Mouse (Mus musculus): ENCODE data around the gene Muc1. TPM values are rescaled to one million over a fixed set of nuclear protein-coding genes. Genes with fewer than 3 reads are reported as not detected.
A peak's percentile ranks its signal among the peaks of the same experiment; 100 is the strongest.
"Not testable (repeated sequence)": the region's sequence is repeated elsewhere in the genome, so short reads cannot be mapped to it uniquely, and the experiment has no call there.

The Muc1 gene
- total RNA-seq, 2 experiments from 2014 or later = 0.40 to 2.1 TPM

DNA sequence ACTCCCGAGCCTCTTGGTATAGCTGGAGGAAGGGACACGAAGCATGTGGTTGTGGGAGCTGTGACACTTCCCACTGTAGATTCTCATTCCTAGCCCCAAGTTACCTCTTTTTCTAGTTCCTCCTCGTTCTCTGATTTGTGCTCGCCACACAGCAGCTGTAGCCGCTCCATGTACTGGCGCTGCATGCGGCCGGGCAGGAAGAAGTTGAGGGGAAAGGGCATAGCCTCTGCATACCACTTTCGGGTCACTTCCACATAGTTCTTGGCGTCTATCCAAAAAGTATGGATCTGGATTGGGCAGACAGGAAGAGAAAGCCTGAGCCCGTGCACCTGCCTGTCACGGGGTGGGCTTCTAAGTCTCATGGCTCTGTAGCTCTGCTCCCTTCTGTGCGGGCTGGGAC, 18.7 kb upstream of the Muc1 start:
- no peak for DNase-seq

DNA sequence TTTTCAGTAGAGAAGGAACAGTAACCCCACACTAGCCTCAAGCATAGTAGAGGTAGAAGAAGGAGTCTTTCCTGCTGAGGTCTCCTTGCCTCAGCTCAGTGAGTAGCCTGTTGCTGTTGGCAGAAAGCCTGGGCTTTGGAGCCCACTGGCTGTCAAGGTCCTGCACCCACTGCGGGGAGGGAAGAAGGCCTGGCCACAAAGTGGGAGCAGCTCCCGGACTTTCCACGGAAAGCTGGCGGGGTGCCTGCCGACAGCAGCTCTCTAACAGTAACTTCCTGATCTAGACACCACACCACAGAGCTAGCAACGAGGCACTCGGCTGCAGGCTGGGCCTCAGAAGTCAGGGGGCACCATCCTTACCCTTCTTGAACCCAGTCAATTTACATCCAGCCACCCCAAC, 18.1 kb upstream of the Muc1 start:
- peak in 1 of 2 experiments; percentile 50 for DNase-seq

DNA sequence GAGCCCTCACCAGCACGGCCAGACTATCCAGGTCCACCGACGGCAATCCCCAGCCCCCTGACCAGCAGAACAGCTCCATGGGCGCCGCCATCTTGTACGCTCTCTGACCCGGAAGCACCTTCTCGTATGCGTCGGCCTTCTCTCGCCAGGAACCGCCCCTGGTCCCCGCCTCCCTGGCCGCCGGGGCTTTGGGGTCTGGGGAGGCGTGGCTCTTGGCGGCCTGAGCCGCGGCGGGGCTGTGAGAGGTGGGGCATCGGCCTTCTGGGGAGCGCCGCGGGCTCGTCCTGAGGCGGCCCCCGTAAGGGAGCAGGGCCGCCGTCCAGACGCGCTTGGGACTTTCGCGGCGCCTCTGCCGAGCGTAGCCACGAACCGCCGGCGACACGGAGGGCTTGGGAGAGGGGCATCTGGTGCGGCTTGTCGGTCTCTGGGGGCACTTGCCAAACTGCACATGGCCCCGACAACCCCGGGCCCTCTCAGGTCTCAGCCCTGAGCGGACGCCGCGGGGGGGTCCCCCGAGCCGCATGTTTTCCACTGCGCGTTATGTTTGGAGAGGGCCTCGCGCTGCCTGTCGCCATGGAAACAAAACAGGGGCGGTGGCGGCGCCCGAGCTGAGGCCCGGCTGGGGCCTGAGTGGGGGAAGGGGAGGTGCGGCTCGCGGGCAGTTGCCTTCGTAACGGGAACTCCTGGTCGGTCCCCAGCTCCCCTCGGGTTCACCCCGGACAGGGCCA, 14.9 kb upstream of the Muc1 start:
- DNase-seq = peak; percentile 96 to 97

DNA sequence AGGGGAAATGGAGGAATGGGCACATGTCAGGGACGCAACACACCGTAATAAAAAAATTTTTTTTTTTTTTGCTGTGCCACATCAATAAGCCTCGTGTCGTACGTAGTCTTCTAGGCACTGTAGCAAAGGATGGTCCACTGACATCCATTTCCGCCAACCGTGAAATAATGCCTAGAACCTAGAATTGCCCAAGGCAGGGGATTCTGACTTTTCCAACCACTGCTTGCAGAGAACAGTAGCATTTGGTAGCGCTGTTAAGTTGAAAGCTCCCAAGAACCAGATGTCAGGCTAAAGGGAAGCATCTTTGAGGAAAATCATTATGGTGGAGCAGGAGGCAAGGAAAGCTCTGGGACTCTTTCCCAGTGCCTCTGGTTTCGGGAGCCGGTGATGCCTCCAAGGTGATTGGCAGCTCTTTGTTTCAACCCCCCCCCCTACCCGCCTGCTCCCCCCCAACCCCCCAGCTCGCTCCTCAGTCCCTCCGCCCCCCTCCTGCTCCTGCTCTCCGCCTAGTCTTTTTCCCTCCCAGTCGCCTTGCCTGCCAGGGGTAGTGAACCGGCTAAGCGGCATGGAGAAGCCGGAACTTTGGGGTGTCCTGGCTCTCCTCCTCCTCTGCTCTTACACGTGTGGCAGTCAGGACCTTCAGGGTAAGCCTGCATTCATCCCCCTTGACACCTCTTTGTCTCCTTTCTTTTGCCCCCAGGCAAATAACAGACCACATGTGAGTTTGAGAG, 14.0 kb upstream of the Muc1 start, which contains the start of gene Thbs3:
Gene Thbs3, plus strand, starts transcription at position 500 of the 731 bp plus-strand sequence.
- peak; percentile 49 to 58 for DNase-seq

DNA sequence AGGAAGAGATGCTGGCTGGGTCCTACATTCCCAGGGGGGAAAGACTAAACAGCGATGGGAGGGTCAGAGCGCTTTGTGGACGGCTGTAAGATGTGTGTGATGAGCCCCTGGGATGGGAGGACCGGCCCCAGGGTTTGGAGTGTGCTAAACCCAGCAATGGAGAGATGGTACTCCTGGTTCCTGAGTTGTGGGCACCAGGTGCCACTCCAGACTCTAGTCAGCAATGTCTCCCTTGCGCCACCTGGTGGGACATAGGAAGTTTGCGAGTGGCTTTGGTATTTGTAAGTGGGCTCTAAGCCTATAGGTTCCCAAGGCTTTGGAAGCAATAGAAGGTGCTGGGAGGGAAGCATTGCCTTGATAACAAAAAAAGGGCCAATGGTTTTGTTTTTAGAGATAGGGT, 13.0 kb upstream of the Muc1 start:
- DNase-seq = peak; percentile 80 to 91

DNA sequence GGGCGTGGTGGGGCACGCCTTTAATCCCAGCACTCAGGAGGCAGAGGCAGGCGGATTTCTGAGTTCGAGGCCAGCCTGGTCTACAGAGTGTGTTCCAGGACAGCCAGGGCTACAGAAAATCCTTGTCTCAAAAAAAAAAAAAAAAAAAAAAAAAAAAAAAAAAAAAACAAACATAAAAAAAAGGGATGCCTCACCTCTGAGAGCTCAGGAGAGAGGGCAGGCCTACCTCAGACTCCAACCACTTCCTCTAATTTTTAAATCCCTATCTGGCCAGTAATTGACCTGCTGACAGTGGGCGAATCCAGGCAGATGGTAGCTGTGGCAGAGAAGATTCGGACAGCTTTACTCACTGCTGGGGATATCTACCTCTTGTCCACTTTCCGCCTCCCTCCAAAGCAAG, 12.4 kb upstream of the Muc1 start:
- not testable (repeated sequence) for DNase-seq

DNA sequence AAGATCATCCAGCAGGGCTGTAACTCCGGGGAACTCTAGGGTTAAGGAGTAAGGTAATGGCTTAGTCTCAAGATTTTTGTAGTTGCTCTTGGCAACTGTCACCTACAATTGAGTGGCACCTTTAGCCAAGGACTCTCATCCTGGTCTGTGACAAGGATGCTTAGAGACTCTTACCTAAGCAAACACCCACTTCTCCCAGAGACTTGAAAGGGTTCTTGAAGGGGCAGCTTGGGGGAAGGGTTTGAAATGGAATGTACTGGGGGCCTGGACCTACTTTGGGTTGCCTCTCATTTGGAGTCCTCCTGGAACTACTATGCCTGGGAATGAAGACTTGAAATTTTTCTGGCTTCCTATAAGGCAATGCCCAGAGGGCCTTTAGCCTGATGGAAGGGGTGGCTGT, 10.6 kb upstream of the Muc1 start:
- DNase-seq = no peak

DNA sequence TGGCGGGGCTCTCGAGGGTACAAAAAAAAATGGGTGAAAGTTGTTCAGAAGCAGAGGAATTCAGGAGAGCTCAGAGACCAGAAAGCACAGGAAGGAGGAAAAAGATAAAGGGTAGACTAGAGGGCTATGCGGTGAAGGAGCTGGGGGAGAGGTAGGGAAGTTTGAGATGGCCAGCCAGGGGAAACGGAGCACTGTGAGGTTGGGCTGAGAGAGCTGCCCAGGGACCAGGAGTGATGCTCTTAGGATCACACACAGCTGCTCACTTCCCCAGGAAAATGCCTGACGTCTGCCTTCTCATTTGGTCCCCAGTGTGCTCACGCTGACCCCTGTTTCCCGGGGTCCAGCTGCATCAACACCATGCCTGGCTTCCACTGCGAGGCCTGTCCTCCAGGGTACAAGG, 9.3 kb upstream of the Muc1 start:
- DNase-seq = no peak

DNA sequence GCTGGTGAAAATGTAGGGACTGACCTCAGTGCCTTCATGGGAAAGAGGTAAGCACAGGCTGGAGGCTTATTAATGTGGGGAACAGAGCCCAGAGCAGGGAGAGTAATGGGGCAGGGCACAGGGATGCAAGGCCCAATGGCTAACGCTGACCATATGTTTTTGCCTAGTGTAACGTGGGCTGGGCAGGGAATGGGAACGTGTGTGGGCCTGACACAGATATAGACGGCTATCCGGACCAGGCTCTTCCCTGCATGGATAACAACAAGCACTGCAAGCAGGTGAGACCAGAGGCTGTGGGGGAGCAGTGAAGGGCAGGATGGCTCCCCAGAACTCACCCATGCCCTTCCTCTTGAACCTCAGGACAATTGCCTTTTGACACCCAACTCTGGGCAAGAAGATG, 7.7 kb upstream of the Muc1 start:
- DNase-seq = no peak

DNA sequence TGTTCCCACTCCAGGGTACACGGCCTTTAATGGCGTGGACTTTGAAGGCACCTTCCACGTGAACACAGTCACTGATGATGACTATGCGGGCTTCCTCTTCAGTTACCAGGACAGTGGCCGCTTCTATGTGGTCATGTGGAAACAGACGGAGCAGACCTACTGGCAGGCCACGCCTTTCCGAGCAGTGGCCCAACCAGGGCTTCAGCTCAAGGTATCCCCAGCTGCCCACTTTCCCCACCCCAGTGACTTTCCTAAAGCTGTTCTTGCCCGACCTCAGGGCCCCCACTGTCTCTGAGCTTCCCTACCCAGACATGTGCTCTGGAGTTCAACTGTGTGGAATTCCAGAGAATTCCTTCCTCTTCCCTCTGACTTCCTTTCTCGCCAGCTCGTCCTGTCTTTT, 4.1 kb upstream of the Muc1 start:
- no peak for DNase-seq

DNA sequence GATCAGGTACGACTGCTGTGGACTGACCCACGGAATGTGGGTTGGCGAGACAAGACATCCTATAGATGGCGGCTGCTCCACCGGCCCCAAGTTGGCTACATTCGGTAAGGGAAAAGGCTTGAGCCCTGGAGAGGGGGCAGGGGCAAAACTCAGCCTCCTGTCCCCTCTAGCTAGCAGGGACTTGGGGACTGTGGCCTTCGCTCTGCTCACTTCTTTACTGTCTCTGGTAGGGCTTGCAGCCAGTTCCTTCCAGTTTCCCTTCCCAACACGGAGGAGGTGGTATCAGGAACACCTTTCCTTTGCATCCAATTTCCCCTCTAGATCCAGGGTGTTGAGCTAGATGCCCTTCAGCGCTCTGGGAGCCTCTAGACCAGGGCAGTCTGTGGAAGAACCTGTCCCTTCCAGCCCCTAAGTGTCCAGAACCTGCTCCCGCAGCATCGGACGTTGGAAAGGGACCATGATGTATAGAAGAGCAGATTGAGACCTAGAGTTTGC, 3.5 kb upstream of the Muc1 start:
- no peak for DNase-seq

DNA sequence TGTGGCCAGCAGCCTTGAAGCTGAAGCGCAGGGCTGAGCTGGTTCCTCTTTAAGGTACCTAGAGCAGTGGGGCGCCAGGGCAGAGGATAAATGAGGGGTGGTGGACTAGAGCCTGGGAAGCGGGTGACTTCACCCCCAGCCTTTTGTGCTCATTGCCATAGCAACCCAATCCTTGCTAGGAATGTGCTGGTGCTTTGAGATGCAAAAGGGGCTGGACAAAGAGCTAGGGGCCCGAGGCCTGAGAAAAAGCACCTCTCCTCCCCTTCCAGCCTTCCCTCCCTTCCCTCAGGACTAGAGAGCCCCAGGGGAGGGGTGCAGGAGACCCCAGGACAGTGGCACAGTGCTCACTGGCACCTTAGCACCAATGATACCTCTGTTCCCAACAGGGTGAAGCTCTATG, 2.9 kb upstream of the Muc1 start:
- no peak for DNase-seq

DNA sequence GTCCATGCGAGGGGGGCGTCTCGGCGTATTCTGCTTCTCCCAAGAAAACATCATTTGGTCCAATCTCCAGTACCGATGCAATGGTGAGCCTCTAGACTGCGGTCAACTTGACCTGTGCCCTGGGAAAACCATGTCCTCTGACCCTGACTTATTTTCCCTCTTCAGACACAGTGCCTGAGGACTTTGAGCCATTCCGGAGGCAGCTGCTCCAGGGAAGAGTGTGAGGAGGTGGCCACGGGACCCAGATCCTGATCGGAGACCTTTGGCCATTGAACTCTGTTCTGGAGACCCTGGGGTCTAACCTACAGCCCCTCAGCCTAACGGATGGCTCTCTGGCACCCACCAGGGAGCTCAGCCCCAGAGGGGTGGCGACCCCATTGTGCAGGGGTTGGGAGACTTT, 2.5 kb upstream of the Muc1 start:
- DNase-seq = no peak

DNA sequence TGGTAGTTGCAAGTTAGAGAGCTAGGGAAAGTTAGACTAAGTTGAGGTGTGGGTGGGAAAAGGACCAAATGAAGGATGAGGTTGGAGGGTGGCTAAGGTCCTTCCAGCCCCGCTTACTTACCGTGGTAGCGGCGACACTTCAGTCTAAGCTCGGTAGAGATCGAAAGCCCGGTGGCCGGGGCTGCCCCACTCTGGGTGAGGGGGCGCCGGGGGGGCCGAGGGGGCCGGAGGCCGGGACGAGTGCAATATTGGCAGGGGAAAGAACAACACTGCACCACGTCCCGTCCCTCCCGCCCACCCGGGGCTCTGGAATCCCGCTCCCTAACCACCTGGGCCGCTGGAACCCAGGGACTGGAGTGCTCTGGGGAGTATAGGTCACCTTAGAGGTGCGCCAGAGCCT, 2.0 kb upstream of the Muc1 start, which contains the start of gene Mtx1:
Gene Mtx1, minus strand, starts transcription at position 189 of the 400 bp plus-strand sequence.
- DNase-seq = no peak

DNA sequence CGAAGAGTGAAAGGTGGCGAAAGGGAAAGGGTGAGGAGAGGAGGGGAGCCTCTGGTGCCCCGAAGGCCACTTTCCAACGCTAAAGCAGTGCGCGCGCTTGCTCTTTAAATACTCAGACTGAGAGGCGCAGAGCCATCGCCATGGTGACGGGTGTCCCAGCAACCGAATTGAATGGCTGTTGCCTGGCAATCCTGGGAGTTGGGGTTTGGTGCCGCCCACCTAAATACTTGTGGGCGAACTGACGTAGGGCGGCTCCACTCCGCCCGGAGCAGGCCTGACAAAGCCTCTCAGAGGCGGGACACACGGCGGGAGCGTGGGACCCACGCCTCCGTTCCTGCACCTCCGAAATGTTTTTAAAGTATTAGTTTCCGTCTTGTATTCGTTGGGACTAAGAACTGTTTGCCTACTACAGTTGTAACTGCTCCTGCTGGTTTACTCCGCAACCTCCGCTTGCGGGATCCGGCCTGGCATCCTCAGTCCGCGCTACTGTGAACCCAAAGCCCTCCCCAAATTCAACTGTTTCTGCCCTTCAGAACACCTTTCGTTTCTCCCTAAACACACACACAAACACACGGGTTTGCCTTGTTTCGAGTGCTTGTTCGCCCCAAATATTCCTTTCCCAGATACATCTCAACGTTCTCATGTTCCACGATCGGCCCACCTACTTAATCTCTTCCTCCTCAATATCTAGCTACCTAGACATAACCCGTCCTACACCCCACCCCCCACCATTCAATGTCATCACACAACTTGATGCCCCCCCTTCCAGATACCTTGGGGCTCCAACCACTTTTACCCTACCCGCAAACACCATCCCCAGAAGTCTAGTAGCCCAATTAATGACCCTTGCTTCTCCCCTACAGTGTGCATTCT, 1.3 kb upstream of the Muc1 start:
- DNase-seq = peak; percentile 85 to 88

DNA sequence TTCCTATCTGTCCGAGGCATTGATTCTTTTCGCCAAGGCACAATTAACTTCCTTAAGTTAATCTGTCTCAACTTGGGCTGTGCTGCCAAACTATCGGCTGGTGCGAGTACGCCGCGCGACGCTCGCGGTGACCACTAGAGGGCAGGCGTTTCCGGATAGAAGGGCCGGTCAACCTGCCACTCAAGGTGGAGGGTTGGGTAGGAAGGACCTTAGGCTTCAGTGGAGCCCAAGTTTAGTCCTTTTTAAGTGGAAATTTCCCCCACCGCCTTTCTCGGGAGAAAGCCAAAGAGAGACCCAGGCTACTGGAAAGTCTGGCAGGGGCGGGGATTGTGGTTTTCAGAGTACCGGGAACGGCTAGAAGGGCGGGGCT, 692 bp upstream of the Muc1 start:
- peak; percentile 89 to 95 for DNase-seq

DNA sequence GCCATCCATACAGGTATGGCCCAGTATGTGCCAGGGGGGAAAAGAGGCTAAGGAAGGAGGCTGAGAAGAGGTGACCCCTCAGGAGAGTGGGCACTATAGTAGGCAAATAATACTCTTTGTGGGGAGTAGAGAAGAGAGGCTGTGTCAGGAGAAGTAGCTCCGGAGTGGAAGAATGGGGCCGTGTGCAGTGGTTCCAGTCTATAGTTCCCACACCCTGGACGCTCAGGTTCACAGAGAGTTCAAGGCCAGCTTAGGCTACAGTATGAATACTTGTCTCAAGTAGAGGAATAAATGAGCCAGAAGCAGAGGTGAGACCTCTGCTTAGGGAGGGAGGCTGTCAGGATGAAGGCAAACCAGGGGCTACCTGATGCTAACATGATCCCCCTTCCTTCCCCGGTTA, 419 bp downstream of the Muc1 start:
- DNase-seq = no peak

DNA sequence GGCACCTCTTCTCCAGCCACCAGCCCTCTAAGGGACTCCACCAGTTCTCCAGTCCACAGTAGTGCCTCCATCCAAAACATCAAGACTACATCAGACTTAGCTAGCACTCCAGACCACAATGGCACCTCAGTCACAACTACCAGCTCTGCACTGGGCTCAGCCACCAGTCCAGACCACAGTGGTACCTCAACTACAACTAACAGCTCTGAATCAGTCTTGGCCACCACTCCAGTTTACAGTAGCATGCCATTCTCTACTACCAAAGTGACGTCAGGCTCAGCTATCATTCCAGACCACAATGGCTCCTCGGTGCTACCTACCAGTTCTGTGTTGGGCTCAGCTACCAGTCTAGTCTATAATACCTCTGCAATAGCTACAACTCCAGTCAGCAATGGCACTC, 1.7 kb downstream of the Muc1 start:
- DNase-seq = no peak

DNA sequence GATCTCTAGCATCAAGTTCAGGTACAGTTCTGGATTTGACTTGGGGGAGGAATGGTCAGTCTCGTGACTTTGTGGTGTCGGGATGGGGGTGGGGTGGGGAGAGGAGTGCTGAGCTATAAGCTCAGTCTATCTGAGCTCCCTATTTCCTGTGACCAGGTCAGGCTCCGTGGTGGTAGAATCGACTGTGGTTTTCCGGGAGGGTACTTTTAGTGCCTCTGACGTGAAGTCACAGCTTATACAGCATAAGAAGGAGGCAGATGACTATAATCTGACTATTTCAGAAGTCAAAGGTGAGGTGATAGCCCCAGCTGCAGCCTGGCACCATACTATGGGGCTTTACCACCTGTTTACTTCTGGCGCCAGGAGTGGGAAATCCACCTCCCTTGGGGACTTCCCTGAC, 2.5 kb downstream of the Muc1 start:
- DNase-seq = no peak

DNA sequence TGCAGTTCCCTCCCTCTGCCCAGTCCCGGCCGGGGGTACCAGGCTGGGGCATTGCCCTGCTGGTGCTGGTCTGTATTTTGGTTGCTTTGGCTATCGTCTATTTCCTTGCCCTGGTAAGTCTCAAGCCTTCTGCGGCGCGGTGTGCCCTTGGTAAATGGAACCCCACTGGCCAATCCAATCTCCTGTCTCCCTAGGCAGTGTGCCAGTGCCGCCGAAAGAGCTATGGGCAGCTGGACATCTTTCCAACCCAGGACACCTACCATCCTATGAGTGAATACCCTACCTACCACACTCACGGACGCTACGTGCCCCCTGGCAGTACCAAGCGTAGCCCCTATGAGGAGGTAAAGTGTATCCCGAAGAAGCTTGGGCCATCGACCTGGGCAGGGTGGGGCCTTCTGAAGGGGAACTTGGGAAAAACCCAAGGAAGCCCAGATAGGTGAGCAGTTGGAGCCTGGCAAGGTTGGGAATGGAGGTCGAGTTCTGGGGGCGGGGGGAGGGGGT, 3.0 kb downstream of the Muc1 start:
- DNase-seq = no peak

DNA sequence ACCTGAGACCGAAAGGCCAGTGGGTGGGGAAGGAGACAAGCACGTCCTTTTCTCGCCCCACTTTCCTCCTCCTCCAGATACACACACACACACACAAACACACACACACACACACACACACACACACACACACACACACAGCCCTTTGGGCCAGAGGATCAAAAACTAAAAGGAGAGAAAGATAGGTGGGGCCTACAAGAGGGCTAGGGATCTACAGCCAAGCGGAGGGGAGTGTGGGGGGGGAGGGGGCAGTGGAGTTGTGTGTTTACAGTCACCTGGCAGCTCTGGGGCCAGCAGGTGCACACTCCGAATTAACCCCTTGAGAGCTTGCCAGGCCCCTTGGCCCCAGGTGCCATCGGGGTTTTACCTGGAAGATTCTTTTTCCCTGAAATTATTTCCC, 3.8 kb downstream of the Muc1 start:
- DNase-seq = no peak

DNA sequence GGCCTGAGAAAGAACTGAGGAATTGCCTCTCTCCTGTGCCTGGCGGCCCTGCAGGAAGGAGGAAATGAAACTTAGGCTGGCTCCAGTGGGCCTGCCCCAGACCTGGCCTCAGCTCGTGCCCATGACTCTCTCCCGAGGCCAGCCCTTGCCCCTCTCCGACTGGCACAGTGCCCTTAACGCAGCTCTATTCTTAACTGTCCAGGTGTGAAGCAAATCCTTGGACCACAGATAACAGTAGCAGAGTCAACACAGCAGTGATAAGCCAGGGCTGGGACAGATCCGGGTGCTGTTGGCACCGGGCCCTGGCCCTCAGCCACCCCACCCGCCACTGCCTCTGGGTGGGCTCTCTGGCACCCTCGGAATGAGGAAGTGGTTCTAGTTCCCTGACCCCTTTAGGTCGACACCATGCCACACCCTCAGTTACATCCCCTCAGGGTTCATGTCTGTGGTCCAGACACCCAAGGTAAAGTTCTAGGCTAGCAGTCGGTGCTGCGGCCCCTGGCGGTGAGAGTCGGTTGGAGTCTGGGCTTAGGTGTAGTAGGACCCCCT, 4.8 kb downstream of the Muc1 start:
- DNase-seq = peak; percentile 39 to 46

Measured in heart, adult 18-20 months (tissue).